Mouse (Mus musculus): Measurements from ENCODE around the gene Rtl9. TPM values are rescaled to one million over a fixed set of nuclear protein-coding genes. Genes with fewer than 3 reads are reported as not detected.

Rtl9 gene
- polyA plus RNA-seq, 1 experiment from 2014 or later, result 0.20 TPM

- H3K27ac ChIP-seq (replicated peaks), result no peak overlapping the region
- H3K9ac ChIP-seq (replicated peaks), result no peak overlapping the region
- H3K36me3 ChIP-seq, result no peaks in the 10 kb centered on the region
- ATAC-seq (ENCODE audit: low FRiP score, low read depth), result no peak
- 67% methylated on average over 1 of the region's 1 CpGs for WGBS
- H3K4me3 ChIP-seq, result no peak overlapping the region
- 0 out of 2 replicates have a peak, but pooled peaks cover 3% of the 10 kb centered on the region for H3K4me1 ChIP-seq
- H3K4me2 ChIP-seq (replicated peaks), result no peak overlapping the region
- H3K27me3 ChIP-seq, result peaks cover 81% of the 10 kb centered on the region
- H3K9me3 ChIP-seq, result no peaks in the 10 kb centered on the region
Measured at GRCm38 (mm10) chrX:143082732-143083131, 16.7 kb upstream of the Rtl9 start.

- no peak overlapping the region for H3K27ac ChIP-seq (replicated peaks)
- H3K4me1 ChIP-seq, result no peaks in the 10 kb centered on the region
- H3K4me2 ChIP-seq (replicated peaks), result no peak overlapping the region
- H3K4me3 ChIP-seq, result no peak overlapping the region
- 68% methylated on average over 6 of the region's 7 CpGs for WGBS
- peaks cover 57% of the 10 kb centered on the region for H3K27me3 ChIP-seq
- no peak overlapping the region for H3K9ac ChIP-seq (replicated peaks)
- no peaks in the 10 kb centered on the region for H3K36me3 ChIP-seq
- no peaks in the 10 kb centered on the region for H3K9me3 ChIP-seq
- no peak for ATAC-seq (ENCODE audit: low FRiP score, low read depth)
Measured at GRCm38 (mm10) chrX:143088225-143088624, 11.2 kb upstream of the Rtl9 start.

GRCm38 (mm10) chrX:143090904-143091588 is 8.3 kb upstream of the Rtl9 start:
- H3K27me3 ChIP-seq, result peaks cover 52% of the 10 kb centered on the region
- no peak overlapping the region for H3K9ac ChIP-seq (replicated peaks)
- H3K4me1 ChIP-seq, result no peaks in the 10 kb centered on the region

GRCm38 (mm10) chrX:143097551-143097950 is 1.8 kb upstream of the Rtl9 start:
- ATAC-seq (ENCODE audit: low FRiP score, low read depth), result no peak
- no peak overlapping the region for H3K4me3 ChIP-seq
- H3K27ac ChIP-seq (replicated peaks), result no peak overlapping the region
- H3K36me3 ChIP-seq, result no peaks in the 10 kb centered on the region
- H3K27me3 ChIP-seq, result peaks cover 29% of the 10 kb centered on the region
- no peaks in the 10 kb centered on the region for H3K4me1 ChIP-seq
- WGBS, result 86% methylated on average over 6 of the region's 6 CpGs
- no peaks in the 10 kb centered on the region for H3K9me3 ChIP-seq
- no peak overlapping the region for H3K4me2 ChIP-seq (replicated peaks)
- H3K9ac ChIP-seq (replicated peaks), result no peak overlapping the region

More at GRCm38 (mm10) chrX:143090904-143091588, 8.3 kb upstream of the Rtl9 start:
- 59% methylated on average over 6 of the region's 6 CpGs for WGBS
- Histone ChIP-seq H3K36me3 (no peaks in the 10 kb centered on the region), H3K4me3 (no peak overlapping the region), H3K4me2 (replicated peaks) (no peak overlapping the region), H3K9me3 (no peaks in the 10 kb centered on the region), H3K27ac (replicated peaks) (no peak overlapping the region)
- ATAC-seq (ENCODE audit: low FRiP score, low read depth), result no peak

GRCm38 (mm10) chrX:143103146-143103545 is 3.8 kb downstream of the Rtl9 start:
- no peak for ATAC-seq (ENCODE audit: low FRiP score, low read depth)
- H3K27ac ChIP-seq (replicated peaks), result no peak overlapping the region
- WGBS, result 94% methylated on average over 5 of the region's 5 CpGs
- H3K9me3 ChIP-seq, result no peaks in the 10 kb centered on the region
- no peaks in the 10 kb centered on the region for H3K4me1 ChIP-seq
- H3K27me3 ChIP-seq, result peaks cover 4% of the 10 kb centered on the region
- H3K4me2 ChIP-seq (replicated peaks), result no peak overlapping the region
- no peak overlapping the region for H3K4me3 ChIP-seq
- no peak overlapping the region for H3K9ac ChIP-seq (replicated peaks)
- H3K36me3 ChIP-seq, result no peaks in the 10 kb centered on the region

- no peak overlapping the region for H3K27ac ChIP-seq (replicated peaks)
- H3K27me3 ChIP-seq, result no peaks in the 10 kb centered on the region
- no peaks in the 10 kb centered on the region for H3K9me3 ChIP-seq
- ATAC-seq (ENCODE audit: low FRiP score, low read depth), result no peak
- no peaks in the 10 kb centered on the region for H3K36me3 ChIP-seq
- no peaks in the 10 kb centered on the region for H3K4me1 ChIP-seq
- H3K4me2 ChIP-seq (replicated peaks), result no peak overlapping the region
- H3K9ac ChIP-seq (replicated peaks), result no peak overlapping the region
- no peak overlapping the region for H3K4me3 ChIP-seq
- WGBS, result 95% methylated on average over 1 of the region's 1 CpGs
Measured at GRCm38 (mm10) chrX:143105866-143106265, 6.5 kb downstream of the Rtl9 start.

GRCm38 (mm10) chrX:143112546-143112945 is 13.2 kb downstream of the Rtl9 start:
- H3K4me3 ChIP-seq, result no peak overlapping the region
- H3K9me3 ChIP-seq, result no peaks in the 10 kb centered on the region
- H3K4me2 ChIP-seq (replicated peaks), result no peak overlapping the region
- H3K27ac ChIP-seq (replicated peaks), result no peak overlapping the region
- no peaks in the 10 kb centered on the region for H3K4me1 ChIP-seq
- no peak overlapping the region for H3K9ac ChIP-seq (replicated peaks)
- ATAC-seq (ENCODE audit: low FRiP score, low read depth), result no peak
- H3K36me3 ChIP-seq, result no peaks in the 10 kb centered on the region
- no peaks in the 10 kb centered on the region for H3K27me3 ChIP-seq

Other genes with a start within 250 kb of the Rtl9 start
- 8.5 and 9.2 TPM in 2 replicates for gene Ammecr1, start 132.9 kb upstream of the Rtl9 start, polyA plus RNA-seq (2016; fragmentation: Nextera tagmentation; extraction: Ambion mirVana)

Data from midbrain, embryonic 12.5 days (tissue).